Mouse (Mus musculus): ENCODE data around the gene Rmnd1.

Rmnd1 gene

GRCm38 (mm10) chr10:4354371-4355260, 77.6 kb downstream of the Rmnd1 start:
- DNase-seq (ENCODE audit: low spot score in 2 of 2), result no peak
